Mouse (Mus musculus) left cerebral cortex, postnatal 36 days (tissue): Measurements from ENCODE around the gene Fcrlb. TPM values are rescaled to one million over a fixed set of nuclear protein-coding genes. Genes with fewer than 3 reads are reported as not detected.
"Not testable (repeated sequence)": the region's sequence is repeated elsewhere in the genome, so short reads cannot be mapped to it uniquely, and the experiment has no call there.

ENCODE experiments used
- DNase-seq, 2 experiments: peaks; one replicate each; pipeline ENCODE4 v3.0.0; 2021 to 2022; ENCODE audit warnings: low spot score in 2 of 2, mixed read lengths in 1 of 2
- intact Hi-C: fragments of 180-260 bp; cut with DNase I; formaldehyde crosslinking; loops from one replicate; pipeline ENCODE4 v1.15.1; 2025
- total RNA-seq, 2 experiments: library from RNA; stranded (reverse); gene quantifications; 2 replicates each; pipeline ENCODE4 v1.2.3; 2021

The Fcrlb gene
- total RNA-seq, result under 1 TPM; 0.32 to 0.81 TPM

DNA sequence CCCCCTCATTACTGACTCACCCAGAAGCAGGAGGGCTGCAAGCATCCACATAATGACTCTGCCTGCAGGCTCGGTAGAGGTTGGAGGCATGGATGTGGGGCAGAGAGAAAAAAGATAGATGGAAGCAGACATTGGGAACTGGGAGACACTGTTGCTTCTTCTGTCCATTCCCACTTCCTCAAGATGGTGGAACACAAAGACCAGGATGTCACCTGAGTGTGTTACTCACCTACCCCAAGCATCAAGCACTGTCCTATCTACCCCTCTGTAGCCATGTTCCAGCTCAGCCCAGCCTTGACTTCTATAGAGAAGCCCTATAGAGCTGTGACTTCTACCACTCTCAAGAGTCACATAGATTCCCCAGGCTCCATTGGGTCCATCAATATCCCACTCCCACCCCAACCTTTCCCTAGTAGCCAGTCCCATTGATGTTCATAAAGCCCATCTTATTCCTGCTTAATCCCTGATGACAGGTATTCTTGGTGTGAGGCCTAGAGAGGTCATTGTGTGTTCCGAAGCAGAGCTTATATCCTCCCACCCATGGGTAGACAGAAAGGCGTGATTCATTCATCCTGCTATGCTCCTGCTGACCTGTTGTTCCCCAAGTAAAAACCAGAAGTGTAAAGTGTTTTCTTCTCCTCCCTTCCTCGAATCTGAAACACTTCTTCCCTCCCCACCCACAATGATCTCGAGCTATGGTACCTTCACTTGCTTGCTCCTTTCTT is at the start of gene Fcrlb:
Gene Fcrlb (minus strand): TSS at position 51 of the 725 bp plus-strand sequence.
- no peak for DNase-seq
- intact Hi-C loops, result no loop called here

DNA sequence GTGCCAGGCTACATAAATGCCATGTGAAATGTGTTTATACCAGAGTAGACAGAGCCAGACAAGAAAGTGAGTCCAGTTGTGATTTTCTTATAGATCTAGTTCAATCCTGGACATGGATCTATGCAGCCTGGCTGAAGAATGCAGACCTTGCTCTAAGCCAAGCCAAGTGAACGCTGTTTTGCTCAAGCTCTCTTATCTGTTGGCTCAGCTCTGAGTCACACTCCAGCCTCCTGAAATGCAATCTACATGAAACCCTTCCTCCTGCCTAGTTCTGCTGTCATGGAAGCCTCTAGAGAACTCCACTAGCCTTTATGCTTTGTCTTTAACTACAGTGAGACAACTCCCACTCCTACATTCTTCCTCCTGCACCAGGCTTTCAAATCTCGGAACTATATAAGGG is 49.6 kb upstream of the Fcrlb start:
- intact Hi-C loops, result no loop called here

DNA sequence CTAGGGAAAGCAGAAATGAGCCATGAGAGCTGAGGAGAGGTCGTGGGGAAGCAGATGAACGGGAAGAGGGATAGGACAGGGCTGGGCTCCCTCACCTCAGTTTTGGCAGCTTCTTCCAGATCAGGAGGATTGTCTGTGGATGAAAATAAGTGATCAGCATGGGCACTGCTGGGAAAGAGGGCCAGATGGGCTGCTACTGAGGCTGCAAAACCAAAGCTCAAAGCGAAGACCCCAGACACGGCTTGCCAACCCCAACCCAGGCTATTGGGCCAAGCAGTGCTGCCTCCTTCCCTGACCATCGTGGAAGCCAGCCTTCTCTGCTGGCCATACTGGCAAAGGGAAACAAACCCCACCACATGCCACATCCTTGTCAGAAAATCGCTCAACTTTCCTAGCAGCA is 48.4 kb upstream of the Fcrlb start:
- DNase-seq, result no peak
- intact Hi-C loops, result no loop called here

More for the DNA sequence above, 49.6 kb upstream of the Fcrlb start:
- DNase-seq, result no peak

DNA sequence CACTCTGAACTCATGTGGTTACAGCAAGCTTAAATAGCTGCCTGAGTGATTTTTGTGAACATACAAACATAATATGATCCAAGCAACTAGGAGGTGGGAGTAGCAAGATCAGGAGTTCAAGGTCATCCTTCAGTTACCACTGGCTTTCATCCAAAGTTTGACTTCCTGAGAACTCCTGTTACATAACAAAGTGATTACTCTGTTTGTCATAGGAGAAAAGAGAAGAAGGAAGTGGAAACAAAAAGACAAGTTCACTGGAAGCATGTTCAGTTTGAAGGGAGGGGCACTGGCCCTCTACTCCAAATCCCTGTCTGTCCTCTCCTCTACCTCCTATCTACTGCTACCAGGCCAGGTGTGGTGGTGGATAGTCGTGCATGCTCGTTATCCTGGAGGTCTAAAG is 47.0 kb upstream of the Fcrlb start:
- intact Hi-C loops, result no loop called here
- DNase-seq, result no peak

DNA sequence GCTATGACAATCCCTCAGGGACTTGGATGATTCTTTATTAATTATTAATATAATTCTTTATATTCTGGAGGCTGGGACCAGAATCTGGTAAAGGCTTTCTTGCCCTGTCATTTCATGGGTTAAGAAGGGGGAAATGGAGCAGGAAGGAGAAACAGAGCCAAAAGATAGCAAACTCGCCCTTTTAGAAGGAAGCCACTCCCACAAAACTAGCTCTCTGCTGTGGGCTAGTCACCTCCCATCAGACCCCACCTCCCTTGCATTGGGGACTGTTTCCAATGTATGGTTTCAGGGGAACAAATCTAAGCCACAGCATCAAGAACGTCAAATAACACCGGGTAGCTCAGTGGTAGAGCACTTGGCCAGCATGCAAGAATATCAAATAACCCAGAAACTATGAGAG is 45.5 kb upstream of the Fcrlb start:
- intact Hi-C loops, result no loop called here
- DNase-seq, result no peak

DNA sequence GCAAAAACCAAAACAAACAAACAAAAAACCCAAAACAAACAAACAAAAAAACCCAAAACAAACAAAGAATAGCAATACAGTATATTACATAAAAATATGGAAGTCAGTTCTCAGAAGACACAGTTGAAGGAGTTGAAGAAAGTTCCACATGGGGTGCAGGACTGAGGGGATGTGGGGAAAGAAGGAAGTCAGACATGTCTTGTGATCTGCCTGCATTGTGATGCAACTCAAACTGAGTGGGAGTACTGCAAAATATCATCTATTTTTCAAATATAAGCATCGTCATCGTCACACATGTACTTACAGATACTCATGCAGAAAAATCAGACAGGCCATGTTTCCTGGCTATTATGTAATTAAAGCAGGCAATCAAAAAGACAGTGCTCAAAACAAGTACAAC is 40.5 kb upstream of the Fcrlb start:
- no peak for DNase-seq

DNA sequence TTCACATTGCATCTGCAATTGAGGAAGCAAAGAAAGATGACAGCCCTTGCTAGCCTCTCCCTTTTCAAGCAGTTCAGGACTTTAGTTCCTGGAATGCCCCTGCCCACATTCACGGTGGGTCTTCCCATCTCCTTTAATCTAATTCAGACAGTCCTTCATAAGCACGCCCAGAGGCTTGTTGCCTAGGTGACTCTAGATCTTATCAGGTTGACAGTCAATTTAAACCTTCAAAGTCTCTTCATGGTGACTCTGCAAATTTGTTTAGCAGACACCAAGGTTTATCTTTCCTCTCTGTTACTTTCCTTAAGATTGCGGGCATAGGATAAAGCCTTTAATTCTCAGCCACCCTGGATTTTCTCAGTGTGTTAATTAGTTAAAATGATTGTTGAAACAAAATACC is 38.0 kb upstream of the Fcrlb start:
- intact Hi-C loops, result no loop called here
- DNase-seq, result no peak

More for the DNA sequence above, 40.5 kb upstream of the Fcrlb start:
- intact Hi-C loops, result no loop called here

DNA sequence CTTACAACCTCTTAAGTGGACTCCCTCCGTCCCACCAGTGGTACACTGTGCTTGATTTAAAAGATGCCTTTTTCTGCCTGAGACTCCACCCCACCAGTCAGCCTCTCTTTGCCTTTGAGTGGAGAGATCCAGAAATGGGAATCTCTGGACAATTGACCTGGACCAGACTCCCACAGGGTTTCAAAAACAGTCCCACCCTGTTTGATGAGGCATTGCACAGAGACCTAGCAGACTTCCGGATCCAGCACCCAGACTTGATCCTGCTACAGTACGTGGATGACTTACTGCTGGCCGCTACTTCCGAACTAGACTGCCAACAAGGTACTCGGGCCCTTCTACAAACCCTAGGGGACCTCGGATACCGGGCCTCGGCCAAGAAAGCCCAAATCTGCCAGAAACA is 32.2 kb upstream of the Fcrlb start:
- DNase-seq, intact Hi-C loops: not testable (repeated sequence)

DNA sequence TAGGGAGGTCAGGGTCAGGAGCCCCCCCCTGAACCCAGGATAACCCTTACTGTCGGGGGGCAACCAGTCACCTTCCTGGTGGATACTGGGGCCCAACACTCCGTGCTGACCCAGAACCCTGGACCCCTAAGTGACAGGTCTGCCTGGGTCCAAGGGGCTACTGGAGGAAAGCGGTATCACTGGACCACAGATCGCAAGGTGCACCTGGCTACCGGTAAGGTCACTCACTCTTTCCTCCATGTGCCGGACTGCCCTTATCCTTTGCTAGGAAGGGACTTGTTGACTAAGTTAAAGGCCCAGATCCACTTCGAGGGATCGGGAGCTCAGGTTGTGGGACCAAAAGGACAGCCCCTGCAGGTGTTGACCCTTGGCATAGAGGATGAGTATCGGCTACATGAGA is 31.4 kb upstream of the Fcrlb start:
- DNase-seq, intact Hi-C loops: not testable (repeated sequence)

DNA sequence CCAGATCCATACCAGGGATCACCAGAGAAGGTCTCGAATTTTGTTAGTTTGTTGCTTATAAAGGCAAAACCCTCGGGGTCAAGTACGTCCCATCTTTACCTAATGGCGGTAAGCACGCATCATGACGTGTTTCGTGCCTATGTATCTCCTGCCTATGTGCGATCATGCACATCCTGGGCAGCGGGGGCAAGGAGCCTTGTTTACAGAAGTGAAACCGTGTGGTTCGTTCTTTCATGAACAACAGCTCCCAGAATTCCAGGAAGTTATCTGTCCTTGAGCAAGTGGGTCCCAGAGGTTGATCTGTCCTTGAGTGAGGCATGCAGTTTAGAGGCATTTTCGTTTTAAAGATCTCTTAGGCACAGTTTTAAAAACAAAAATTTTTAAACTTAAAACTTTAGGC is 26.5 kb upstream of the Fcrlb start:
- no peak for DNase-seq
- intact Hi-C loops, result no loop called here

DNA sequence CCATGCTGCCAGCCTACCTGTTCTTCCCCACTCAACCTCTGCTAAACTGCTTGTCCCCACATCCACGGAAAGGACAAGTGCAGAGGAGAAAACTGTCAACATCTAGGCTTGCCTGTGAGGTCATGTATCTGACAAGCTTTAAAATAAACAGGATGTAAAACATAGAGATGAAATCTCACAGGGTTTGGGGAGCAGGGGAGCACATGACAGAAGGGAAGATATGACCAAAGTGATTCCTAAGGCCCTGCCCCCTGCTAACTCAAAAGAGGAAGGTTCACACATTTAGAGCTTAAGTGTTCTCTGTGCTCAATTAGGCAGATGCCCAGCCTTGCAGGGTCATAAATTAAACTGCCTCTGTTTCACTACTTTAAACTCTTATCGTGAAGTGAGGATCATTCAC is 21.6 kb upstream of the Fcrlb start:
- no peak for DNase-seq
- intact Hi-C loops, result no loop called here

DNA sequence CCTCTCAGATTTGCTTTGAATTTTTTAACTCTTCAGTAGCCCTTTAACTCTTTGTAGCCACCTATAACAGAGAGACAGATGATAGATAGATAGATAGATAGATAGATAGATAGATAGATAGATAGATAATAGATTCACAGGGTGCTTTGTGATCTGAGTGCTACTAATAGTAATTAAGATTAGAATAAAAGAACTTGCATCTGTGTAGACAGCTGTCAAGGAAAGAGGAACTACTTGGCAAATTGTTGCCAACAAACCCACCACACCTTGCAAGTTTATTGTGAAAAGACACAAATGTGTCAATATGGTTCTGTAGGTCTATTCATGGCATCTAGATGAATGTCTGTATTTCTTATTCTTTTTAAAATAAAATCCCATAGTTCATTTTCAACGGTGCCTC is 21.2 kb upstream of the Fcrlb start:
- no peak for DNase-seq
- intact Hi-C loops, result no loop called here

DNA sequence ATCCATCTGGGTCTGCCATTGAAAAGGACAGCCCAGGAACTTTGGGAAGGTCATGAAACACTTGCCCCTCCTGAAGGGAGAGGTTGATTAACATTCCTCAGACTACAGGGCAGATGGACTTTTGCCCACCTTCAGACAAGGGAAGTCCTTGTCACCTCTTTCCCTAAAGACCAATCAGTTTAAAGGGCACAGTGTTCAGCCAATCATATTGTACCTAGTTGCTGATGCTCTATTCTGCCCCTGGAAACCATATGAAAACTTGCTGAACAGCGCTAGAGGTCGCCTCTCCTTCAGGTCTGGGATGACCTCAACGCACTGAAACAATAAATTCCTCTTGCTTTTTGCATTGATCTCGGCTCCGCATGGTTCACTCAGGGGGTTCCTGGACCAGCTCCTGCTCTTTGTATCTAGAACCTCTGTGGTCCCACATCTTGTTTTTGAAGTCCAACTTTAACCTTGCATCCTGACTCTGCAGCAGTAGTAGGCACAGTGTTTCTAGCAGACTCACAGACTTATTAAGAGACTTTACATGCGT is 20.7 kb upstream of the Fcrlb start:
- intact Hi-C loops, result no loop called here
- DNase-seq, result no peak

DNA sequence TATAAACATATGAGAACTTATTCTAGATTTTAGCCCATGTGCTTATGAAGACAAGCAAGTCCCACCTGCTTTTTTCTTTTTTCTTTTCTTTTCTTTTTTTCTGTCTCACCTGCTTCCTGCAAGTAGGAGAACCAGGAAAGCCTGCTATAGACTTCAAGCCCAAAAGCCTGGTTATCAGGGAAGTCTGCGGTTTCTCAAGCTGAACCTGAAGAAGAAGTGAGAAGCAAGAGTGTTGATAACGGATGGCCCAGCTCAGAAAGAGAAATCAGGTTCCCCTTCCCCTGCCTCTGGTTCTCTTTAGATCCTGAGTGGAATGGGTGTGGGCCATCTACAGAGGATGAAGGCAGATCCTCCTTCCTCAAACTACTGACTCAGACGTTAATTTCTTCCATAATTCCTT is 19.3 kb upstream of the Fcrlb start:
- intact Hi-C loops, result no loop called here
- no peak for DNase-seq

DNA sequence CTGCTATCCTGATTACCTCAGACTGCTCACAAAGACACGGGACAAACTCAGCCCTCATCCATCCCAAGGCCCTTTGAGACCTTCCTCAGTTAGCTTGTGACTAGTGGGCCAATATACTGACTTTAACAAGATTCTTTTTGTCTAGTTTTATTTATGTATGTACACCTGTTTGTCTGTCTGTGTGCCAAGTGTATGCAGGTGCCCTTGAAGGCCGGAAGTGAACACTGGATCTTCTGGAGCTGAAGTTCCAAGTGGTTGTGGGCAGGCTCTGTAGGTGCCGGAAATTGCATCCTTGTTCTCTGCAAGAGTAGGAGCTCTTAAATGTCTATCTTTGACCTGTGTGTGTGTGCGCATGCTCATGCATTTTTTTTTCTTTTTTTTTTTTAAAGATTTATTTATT is 16.5 kb upstream of the Fcrlb start:
- intact Hi-C loops, result no loop called here
- no peak for DNase-seq

DNA sequence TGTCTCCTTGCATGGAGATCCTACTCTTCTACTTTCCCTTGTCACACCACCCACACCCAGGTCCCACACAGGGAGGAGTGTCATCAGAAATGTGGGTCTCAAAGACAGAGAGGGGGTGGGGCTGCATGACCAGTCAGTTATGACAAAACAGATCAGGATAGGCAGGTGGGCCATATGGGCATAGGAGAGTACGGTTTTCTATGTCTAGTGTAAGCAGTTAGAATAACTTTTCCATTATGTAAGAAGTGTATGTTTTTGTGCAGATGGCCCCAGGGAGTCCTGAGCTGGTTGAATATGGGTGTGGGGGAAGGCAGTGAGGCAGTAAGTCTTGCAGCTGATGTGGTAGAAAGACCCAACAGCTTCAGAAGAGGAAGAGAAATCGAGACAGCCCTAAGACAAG is 15.7 kb upstream of the Fcrlb start:
- intact Hi-C loops, result no loop called here
- no peak for DNase-seq

DNA sequence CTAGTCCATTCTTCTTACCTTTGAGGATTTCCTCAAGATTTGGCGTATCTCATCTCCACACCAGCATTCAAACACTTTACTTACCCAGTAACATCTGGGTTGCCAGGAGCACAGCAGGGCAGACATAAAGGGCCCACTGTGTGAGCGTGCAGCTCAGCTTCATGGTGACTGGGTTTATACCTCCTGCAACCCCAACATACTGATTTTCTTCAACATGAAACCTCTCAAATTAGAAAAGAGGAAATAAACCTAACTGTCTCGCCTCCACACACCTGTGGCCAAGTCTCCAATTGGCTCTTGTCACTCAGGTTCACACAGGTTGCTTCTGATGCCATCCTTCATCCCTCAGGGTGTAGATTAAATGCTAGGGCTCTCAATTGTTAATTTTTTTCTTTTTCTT is 14.6 kb upstream of the Fcrlb start, which contains the start of gene Fcrla:
Gene Fcrla (minus strand): TSS at position 206 of the 400 bp plus-strand sequence.
- DNase-seq, result no peak
- intact Hi-C loops, result no loop called here

DNA sequence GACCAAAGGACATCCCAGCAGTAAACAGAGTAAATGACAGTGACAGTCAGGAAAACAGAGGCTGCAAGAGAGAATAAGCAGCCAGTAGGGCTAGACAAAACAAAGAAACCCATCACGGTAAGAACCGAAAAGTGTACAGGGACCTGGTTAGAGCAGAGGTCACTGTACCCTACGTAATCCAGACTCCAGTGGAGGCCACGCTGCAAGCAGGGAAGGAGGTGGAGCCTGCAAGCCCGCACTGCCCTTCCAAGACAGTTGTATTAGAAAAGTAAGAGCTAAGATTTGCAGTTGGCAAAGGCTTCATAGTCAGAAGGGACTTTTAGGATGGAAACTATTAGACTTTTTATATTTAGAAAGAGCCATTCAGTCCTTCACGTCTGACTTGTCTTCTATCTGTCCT is 14.2 kb upstream of the Fcrlb start:
- intact Hi-C loops, result no loop called here
- DNase-seq, result no peak

DNA sequence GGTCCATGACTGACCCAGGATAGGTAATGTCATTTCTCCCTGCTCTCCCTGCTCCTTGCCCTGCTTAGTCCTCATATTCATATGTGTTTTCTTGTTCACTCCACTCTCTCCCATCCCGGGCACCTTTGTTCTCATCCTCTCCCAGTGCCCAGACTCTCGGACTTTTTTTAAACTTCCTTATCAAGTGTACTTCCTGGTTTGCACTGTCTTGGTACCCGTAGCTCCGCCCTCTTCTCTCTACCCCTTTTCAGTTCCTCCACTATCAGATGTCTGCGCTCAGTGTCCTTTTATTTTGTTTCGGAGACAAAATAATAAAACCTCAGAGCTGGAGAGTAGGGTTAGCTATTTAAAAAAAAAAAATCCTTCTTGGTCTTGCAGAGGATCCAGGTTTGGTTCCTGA is 11.7 kb upstream of the Fcrlb start:
- DNase-seq, result no peak
- intact Hi-C loops, result no loop called here

DNA sequence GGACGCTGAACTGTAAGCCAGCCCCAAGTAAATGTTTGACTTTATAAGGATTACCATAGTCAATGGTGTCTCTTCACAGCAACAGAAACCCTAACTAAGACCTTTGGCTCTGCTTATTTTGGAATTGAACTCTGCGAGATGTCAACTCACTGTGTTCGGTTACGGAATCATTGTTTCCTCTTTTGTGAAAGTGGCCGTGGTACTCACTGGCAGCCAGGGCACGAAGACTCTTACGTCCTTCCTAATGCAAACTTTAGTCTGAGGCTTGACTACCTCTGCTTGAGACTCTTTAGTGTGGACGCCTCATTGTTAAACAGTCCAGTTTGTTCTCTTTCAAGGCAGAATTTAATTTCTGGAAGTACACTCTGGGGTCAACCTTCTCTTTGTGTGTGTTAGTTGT is 6.6 kb upstream of the Fcrlb start:
- intact Hi-C loops, result no loop called here

DNA sequence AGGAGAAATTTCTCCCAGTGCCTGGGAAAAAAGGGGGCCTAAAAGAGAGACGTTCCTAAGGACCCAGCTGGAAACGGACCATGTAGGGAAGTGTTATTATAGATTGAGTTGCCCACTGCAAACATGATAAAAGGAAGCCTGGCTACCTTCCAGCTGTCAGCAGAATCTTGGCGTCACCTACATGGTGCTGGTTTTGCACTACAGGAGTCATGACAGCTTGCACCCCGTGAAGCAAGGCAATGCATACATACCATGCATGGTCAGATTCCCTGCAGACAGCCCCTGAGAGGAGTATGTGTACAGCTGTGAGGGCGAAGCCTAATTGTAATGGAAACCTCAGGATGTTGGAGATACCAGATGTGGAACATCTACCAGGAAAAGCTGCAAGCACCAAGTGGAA is 2.9 kb upstream of the Fcrlb start:
- intact Hi-C loops, result no loop called here
- DNase-seq, result no peak

More for the DNA sequence above, 6.6 kb upstream of the Fcrlb start:
- DNase-seq, result no peak
